2 mouse cellular contexts compared by ENCODE assay signal in the genomic region with DNA sequence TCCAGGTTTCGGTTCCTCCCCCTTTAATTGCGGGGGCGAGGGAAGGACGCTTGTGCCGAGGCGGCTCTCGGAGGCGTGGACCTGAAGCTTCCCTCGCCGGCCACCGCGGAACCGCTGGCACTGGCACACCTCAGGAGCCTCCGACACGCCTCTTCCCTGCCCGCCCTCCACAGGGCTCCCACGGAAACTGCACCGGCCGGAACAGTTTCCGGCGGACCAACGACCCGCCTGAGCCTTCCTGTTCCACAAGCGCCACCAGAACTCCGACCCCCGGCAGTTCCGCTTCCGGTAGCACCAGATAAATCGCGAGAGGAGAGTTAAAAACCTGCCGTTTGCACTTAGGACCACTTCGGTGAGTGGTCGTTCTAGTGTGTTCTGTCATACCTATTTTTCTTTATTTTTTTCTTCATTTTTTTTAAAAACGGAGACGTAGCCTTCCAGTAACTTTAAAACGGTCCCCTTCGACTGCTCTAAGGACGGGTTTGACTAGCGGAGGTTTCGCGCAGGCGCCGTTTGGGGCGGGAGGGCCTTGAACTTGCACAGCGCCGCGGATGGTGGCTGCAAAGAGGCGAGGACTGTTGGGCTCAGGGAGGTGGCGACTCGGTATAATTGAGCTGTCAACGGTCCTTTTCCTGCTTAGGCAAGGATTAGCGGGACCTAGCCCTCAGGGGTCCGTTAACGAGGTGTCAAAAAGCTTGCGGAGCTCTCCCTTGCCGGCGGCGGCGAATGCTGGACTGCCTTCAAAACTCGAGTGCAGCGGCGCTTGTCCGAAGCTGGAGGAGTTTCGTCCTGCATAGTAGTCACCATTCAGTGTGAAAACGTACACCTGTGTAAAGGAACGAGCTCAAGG.
TF ChIP-seq lines count a peak whose summit lies in the region.

Gene Gin1 (plus strand): TSS at position 269 of the 850 bp plus-strand sequence.
Gene Ppip5k2 (minus strand): TSS at position 508 of the 850 bp plus-strand sequence.

TF ChIP-seq in C2C12, 6 proteins besides CTCF, POLR2A, EP300 and RAD21 (continued from another document):
- peak; percentile 85 for TF ChIP-seq MAX (IDR thresholded peaks at IDR 0.05)
TF ChIP-seq in C2C12: peak in this region for 1.

TF ChIP-seq in myocyte, 11 proteins besides CTCF, POLR2A, EP300 and RAD21 (continued from another document):
- no peak for TF ChIP-seq MYOD1 (IDR thresholded peaks at IDR 0.05; ENCODE audit: control insufficient read depth in 1 of 3, insufficient read length in 2 of 3, low read depth in 2 of 3)
- peak; percentile 10 for TF ChIP-seq E2F4 (IDR thresholded peaks at IDR 0.05; ENCODE audit: insufficient read depth)
- TF ChIP-seq MYOG (IDR thresholded peaks at IDR 0.05; ENCODE audit: control insufficient read depth in 1 of 3, insufficient read depth in 1 of 3, insufficient read length in 2 of 3, low read depth in 2 of 3) = peak in 1 of 3 experiments; percentile 26
- TF ChIP-seq SRF (IDR thresholded peaks at IDR 0.05; ENCODE audit: control insufficient read depth, insufficient read length, low read depth) = no peak
- TF ChIP-seq TCF12 (IDR thresholded peaks at IDR 0.05; ENCODE audit: insufficient read depth, poor library complexity, severe bottlenecking) = no peak
- no peak for TF ChIP-seq REST (IDR thresholded peaks at IDR 0.05; ENCODE audit: insufficient read depth, insufficient read length)
